Mouse (Mus musculus) ovary, adult 10 weeks (tissue): ENCODE measurements around the gene Btg1-ps2. TPM values are rescaled to one million over a fixed set of nuclear protein-coding genes. Genes with fewer than 3 reads are reported as not detected.

Experiments used
- polyA plus RNA-seq: library from polyadenylated mRNA; stranded (reverse); fragments of 350-450 nt; fragmentation: Illumina TruSeq; extraction: RNeasy Lipid Tissue Mini Kit (QIAGEN cat#74804); gene quantifications from one replicate; pipeline ENCODE4 v1.2.3, GENCODE M21; 2014

Btg1-ps2 gene
- polyA plus RNA-seq = not detected

GRCm38 (mm10) chrX:38043014-38043413, at the start of gene Btg1-ps2:
TSS of gene Btg1-ps2 (minus strand) at chrX:38043114.

DNA sequence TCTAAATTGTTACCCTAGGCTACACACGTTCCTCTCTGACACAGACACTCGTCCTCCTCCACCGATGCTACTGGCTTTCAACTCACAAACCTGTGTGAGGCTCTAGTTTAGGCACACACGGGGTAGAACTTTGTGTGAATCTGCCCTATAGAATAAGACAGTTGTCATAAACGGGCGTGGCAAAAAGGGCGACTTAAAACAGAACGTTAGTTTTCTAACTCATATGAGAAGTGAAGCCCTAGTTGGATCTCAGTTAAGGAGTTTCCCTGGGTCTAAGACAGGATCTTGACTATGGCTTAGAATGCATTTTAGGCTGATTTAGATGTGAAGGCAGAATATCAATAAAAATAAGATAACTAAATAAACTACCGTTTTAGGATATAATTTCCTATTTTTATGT, 42.1 kb upstream of the Btg1-ps2 start, which contains the start of gene Rhox11:
Rhox11 (minus strand) TSS at position 101 of the 400 bp plus-strand sequence.

DNA sequence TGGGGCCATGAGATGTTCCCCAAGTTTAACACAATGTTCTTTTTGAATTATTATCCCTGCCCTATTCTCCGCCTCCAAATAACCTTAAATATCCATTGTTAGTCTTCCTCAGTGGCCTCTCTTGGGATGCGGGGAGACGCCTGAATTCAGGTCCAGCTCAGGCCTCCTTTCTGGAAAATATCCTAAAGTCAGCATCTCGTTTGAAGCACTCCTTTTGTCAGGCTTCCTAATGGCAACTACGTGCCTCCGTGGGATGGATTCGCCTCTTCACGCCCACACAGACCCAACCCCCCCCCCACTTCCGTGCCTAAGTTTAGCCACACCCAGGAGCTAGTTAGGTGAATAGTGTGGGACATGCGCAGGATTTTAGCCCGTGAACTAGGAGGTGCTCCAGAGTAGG, 23.3 kb upstream of the Btg1-ps2 start, which contains the start of gene Rhox10:
Rhox10 (plus strand) TSS at position 301 of the 400 bp plus-strand sequence.

DNA sequence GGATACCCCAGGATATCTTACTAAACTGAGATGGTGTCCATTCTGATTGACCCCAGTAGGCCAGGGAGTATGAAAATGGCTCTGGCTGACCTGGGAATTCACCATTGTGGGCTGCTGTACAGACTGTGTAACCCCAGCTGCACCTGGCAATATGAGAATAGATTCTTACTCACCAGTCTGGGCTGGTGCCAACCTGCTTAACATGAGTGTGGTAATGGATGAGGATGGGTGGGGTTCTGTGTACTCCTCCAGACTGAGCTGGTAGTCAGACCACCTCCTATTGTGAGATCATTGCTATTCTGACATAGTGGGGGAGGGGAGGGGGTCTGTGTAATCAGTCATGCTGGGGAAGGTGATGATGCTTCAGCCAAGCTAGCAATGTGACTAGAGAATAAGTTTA, 24.3 kb downstream of the Btg1-ps2 start, which contains the start of gene Btg1-ps1:
Btg1-ps1 (minus strand) TSS at position 219 of the 400 bp plus-strand sequence.

Other genes with a start within 250 kb of the Btg1-ps2 start
- gene Rhox5, start 238.3 kb downstream of the Btg1-ps2 start, polyA plus RNA-seq = not detected
- gene Rhox6, start 216.2 kb downstream of the Btg1-ps2 start, polyA plus RNA-seq = not detected
- not detected for gene Rhox7a, start 211.4 kb downstream of the Btg1-ps2 start, polyA plus RNA-seq
- gene Rhox8, start 164.2 kb downstream of the Btg1-ps2 start, polyA plus RNA-seq = 6.0 TPM
- gene Rhox7b, start 145.9 kb downstream of the Btg1-ps2 start, polyA plus RNA-seq = not detected
- gene Rhox9, start 141.3 kb downstream of the Btg1-ps2 start, polyA plus RNA-seq = not detected
- gene Btg1-ps1, start 24.3 kb downstream of the Btg1-ps2 start, polyA plus RNA-seq = 0.29 TPM
- gene Rhox10, start 23.4 kb upstream of the Btg1-ps2 start, polyA plus RNA-seq = not detected
- gene Rhox11, start 42.0 kb upstream of the Btg1-ps2 start, polyA plus RNA-seq = not detected
- gene Rhox12, start 67.8 kb upstream of the Btg1-ps2 start, polyA plus RNA-seq = not detected
- not detected for gene Rhox13, start 78.1 kb upstream of the Btg1-ps2 start, polyA plus RNA-seq
- gene Zbtb33, start 146.7 kb upstream of the Btg1-ps2 start, polyA plus RNA-seq = 122 TPM
- gene Tmem255a, start 209.3 kb upstream of the Btg1-ps2 start, polyA plus RNA-seq = 79.4 TPM